Mouse (Mus musculus) limb, embryonic 10.5 days (tissue): ENCODE results near the gene Narf. TPM values are rescaled to one million over a fixed set of nuclear protein-coding genes. Genes with fewer than 3 reads are reported as not detected.

Source experiments
- DNase-seq: peaks from one replicate; pipeline ENCODE4 v3.0.0-alpha.2; 2017; ENCODE audit warnings: low spot score
- H3K27ac ChIP-seq: fragments of 300-500 bp; sonication (generic); 2 replicates; pipeline ENCODE4 v1.5.1; 2016; ENCODE audit warnings: mild to moderate bottlenecking
- H3K27me3 ChIP-seq: fragments of 300-500 bp; sonication (generic); 2 replicates; pipeline ENCODE4 v1.6.1; 2016; ENCODE audit warnings: low read depth, mild to moderate bottlenecking; ENCODE audit not compliant: poor library complexity, severe bottlenecking
- H3K36me3 ChIP-seq: fragments of 300-500 bp; sonication (generic); 2 replicates; pipeline ENCODE4 v1.6.1; 2016; ENCODE audit warnings: mild to moderate bottlenecking, moderate library complexity
- H3K4me1 ChIP-seq: fragments of 300-500 bp; sonication (generic); 2 replicates; pipeline ENCODE4 v1.6.1; 2016
- H3K4me3 ChIP-seq: fragments of 300-500 bp; sonication (generic); 2 replicates; pipeline ENCODE4 v1.5.1; 2016; ENCODE audit warnings: mild to moderate bottlenecking, moderate library complexity
- H3K9me3 ChIP-seq: fragments of 300-500 bp; sonication (generic); replicated peaks from 2 replicates; pipeline ENCODE4 v1.6.1; 2016; ENCODE audit warnings: mild to moderate bottlenecking
- WGBS: fragments of 180-500 bp; shearing (Covaris S2); methylation state at CpG from one replicate; pipeline ENCODE4 v1.1.7; 2016; 5-methylcytosine and 5-hydroxymethylcytosine counted together
- polyA plus RNA-seq: library from polyadenylated mRNA; unstranded; fragments of >200 nt; fragmentation: Nextera tagmentation; extraction: Ambion mirVana; gene quantifications from 2 replicates; pipeline ENCODE4 v1.2.1, GENCODE M21; 2016

The Narf gene
- 40.8 and 60.4 TPM in 2 replicates for polyA plus RNA-seq

DNA sequence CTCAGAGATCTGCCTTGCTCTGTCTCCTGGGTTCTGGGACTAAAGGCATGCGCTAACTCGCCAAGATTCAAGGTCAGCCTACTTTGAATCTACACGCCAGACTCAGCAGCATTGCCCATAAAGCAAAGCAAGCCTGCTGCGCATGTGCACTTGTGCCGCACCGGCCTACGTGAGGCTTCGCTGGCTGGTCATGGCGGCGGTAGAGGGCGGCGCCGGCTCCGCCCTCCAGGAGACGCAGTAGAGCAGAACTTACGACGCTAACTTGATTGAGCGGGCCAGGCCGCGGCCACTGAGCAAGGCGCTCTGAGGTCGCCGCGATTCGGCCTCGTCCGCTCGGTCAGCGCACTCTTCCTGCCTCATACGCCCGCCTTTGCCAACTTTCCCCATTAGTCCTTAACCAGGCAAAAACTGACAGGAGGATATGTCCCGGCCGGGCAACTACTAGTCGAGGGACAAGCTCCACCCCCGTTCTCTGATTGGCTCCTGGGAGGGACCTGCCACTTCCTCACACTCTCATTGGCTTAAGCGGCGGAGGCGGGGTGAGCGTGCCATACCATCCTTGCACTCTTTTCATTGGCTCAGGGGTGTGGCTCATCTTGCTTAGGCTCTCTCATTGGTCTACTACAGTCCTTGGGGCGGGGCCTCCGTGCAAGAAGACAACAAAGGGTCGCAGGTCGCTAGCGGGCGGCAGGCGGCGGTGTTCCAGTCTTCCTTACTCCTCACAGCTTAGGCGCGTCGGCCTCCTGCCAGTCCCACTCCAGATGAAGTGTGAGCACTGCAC, at the start of gene Narf:
Gene Narf (plus strand): TSS at position 690 of the 781 bp plus-strand sequence.
- H3K4me3 ChIP-seq = peak within 1 kb of the TSS; percentile 71
- peaks cover 14% of the 10 kb centered on the region; the same call in 1 of the 2 replicates for H3K4me1 ChIP-seq
- H3K27me3 ChIP-seq = no peaks in the 10 kb centered on the region
- H3K9me3 ChIP-seq = no peaks in the 10 kb centered on the region
- DNase-seq = peak; percentile 96
- under 1% methylated on average over 50 of the region's 50 CpGs for WGBS
- peaks cover 31% of the 10 kb centered on the region for H3K36me3 ChIP-seq
- peak within 1 kb of the TSS; percentile 98 for H3K27ac ChIP-seq

DNA sequence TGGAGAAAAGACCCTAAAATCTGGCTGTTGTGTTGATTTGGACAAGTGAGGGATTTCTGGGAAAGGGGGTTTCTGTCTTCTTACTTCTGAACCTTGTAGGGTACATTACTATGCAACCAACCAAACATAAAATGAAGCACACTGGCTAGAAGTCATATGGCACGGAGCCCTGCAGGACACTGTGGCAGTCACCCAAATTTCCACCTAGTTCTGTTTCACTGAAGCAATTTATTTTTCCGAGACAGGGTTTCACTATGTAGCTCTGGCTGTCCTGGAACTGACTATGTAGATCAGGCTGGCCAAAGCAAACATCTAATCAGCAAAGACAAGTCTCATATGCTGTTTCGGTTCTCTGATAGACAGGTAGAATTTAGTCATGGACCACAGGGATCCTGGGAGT, 47.4 kb upstream of the Narf start:
- Histone ChIP-seq H3K4me3 (no peak overlapping the region), H3K36me3 (peaks cover 5% of the 10 kb centered on the region; the same call in 1 of the 2 replicates), H3K4me1 (no peaks in the 10 kb centered on the region), H3K27me3 (no peaks in the 10 kb centered on the region), H3K9me3 (no peaks in the 10 kb centered on the region), H3K27ac (no peak overlapping the region)
- DNase-seq = no peak
- 89% methylated on average over 3 of the region's 3 CpGs for WGBS

DNA sequence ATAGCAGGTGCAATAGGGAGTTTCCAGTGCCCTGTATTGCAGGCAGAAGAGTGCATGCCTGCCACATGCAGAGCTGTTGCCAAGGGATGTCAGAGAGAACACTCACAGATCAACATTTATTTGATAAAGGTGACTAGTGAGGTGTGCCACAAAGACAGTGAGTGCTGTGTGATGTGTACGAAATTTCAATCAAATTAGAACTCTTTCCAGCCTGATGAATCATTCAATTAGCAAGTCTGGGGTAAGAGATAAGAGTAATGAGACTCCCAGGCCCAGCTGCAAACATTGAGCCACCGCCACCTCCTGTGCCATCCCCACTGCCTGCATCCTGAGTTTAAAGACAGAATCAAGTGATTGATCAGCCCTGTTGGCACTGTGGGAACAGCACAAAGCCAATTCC, 44.3 kb upstream of the Narf start:
- H3K9me3 ChIP-seq = no peaks in the 10 kb centered on the region
- no peak for DNase-seq
- no peak overlapping the region for H3K4me3 ChIP-seq
- no peak overlapping the region for H3K27ac ChIP-seq
- H3K4me1 ChIP-seq = no peaks in the 10 kb centered on the region
- 76% methylated on average over 2 of the region's 2 CpGs for WGBS
- H3K36me3 ChIP-seq = peaks cover 7% of the 10 kb centered on the region; the same call in 1 of the 2 replicates
- H3K27me3 ChIP-seq = no peaks in the 10 kb centered on the region

DNA sequence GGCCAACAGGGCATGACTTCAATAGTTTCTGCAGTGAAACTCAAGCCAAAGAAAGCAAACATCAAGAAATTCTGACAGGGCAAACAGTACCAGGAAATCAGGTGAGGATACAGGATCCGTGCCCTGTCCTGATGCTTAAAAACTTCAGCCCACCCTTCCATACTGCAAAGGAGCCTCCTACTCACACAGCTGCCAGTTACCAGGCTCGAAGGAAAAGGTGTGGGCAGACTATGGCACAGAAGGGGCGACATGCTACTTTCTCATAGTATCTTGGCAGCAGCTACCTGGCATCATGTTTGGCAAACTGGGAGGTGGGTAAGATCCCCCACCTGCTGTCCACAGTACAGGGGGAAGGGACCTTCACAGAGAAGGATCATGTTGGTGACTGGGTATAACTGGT, 43.6 kb upstream of the Narf start:
- peaks cover 7% of the 10 kb centered on the region; the same call in 1 of the 2 replicates for H3K36me3 ChIP-seq
- no peak overlapping the region for H3K27ac ChIP-seq
- no peaks in the 10 kb centered on the region for H3K9me3 ChIP-seq
- no peak overlapping the region for H3K4me3 ChIP-seq
- H3K27me3 ChIP-seq = no peaks in the 10 kb centered on the region
- no peak for DNase-seq
- H3K4me1 ChIP-seq = no peaks in the 10 kb centered on the region
- WGBS = 88% methylated on average over 3 of the region's 3 CpGs

DNA sequence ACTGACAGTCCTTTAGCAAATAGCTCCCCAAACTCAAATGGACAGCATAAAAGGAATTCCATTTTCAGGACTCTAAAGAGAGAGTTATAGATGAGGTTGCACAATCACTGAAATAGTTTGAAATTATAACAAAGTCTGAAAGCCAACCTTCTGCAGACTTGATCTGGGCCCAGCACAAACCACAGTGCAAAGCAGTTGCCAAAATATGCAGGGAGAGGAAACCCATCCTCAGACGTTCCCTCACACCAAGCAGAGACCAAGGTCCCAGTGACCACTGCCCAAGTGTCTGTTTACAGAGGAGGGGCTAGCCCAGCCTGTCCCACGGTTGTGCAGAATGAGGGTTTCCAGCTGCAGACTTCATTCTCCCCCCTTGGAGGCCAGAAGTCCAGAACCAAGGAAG, 38.4 kb upstream of the Narf start:
- no peak overlapping the region for H3K4me3 ChIP-seq
- WGBS = 56% methylated on average over 2 of the region's 2 CpGs
- DNase-seq = no peak

DNA sequence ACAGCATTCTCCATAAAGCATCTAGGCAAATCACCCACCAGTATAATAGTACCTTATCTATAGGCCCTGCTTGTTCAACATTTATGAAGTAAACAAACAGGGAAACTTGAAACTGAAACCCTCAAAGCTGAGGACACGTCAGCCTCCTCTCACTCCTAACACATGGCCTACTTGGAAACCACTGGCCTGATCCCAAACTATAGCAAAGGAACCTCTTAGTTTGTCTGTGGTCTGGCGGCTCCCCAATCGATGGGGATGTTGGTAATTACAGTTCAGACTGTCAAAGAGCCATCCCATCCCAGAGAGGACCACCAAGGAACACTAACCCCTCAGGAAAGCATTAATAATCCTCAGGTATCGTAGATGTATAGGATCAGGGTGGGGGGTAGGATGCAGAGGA, 37.2 kb upstream of the Narf start:
- H3K27ac ChIP-seq = no peak overlapping the region
- H3K4me1 ChIP-seq = peaks cover 12% of the 10 kb centered on the region
- H3K9me3 ChIP-seq = no peaks in the 10 kb centered on the region
- no peak overlapping the region for H3K4me3 ChIP-seq
- no peak for DNase-seq
- peaks cover 2% of the 10 kb centered on the region; the same call in 1 of the 2 replicates for H3K36me3 ChIP-seq
- 87% methylated on average over 4 of the region's 4 CpGs for WGBS
- H3K27me3 ChIP-seq = no peaks in the 10 kb centered on the region

More for the DNA sequence above, 38.4 kb upstream of the Narf start:
- no peak overlapping the region for H3K27ac ChIP-seq
- H3K36me3 ChIP-seq = peaks cover 2% of the 10 kb centered on the region; the same call in 1 of the 2 replicates
- H3K27me3 ChIP-seq = no peaks in the 10 kb centered on the region
- H3K9me3 ChIP-seq = no peaks in the 10 kb centered on the region
- peaks cover 5% of the 10 kb centered on the region for H3K4me1 ChIP-seq

DNA sequence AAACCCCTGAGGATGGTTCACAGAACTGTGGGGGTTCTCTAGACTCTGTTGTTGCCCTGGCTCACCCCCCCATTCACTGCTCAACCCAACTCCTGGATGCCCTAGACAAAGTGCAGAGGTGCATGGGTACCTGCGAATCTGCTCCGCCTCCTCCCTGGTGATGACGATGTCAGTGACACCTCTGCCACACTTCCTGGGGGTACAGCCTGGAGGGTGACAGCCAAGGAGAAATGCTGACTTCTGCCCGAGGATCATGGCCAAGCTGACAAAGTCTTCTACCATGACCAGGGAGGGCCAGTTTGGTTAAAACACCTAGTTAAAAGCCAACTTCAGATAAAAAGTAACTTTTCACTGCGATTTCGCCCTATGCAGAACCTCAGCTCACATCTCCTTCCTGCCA, 36.3 kb upstream of the Narf start:
- no peak for DNase-seq
- H3K9me3 ChIP-seq = no peaks in the 10 kb centered on the region
- no peak overlapping the region for H3K4me3 ChIP-seq
- no peak overlapping the region for H3K27ac ChIP-seq
- H3K36me3 ChIP-seq = peaks cover 2% of the 10 kb centered on the region; the same call in 1 of the 2 replicates
- WGBS = 88% methylated on average over 6 of the region's 6 CpGs
- H3K4me1 ChIP-seq = peaks cover 17% of the 10 kb centered on the region
- no peaks in the 10 kb centered on the region for H3K27me3 ChIP-seq

DNA sequence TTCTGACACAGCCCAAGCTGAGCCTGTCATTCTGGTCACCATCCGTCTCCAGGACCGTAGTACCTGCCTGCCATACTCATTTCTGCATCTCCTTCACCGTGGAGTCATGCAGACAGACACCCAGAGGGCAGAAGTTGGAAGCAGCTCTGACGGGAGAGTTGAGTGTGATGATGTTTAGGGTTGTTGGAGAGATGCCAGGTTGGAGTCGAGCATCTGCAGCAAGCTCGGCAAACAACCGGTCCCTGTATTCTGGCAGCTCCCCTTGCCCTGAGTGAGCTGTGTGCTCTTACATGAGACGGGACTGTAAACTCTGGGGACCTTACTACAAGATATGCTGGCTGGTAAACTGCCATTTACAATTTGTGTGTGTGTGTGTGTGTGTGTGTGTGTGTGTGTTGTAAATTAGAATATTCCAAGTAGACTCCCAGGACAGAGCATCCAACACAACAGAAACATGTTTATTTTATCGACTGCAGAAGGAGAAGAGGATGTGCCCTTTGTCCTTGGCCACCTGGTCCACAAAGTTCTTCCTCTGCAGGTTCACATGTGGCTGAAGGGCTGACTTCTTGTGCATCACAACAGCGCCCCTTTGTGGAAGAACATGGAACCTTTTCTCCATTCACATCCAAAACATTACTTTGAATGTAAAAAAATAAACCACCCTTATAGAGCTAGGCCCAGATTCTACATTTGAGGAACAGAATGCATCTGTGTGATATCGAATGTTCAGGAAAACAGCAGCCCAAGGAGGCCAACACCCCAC, 35.4 kb upstream of the Narf start:
- peaks cover 17% of the 10 kb centered on the region for H3K4me1 ChIP-seq
- no peaks in the 10 kb centered on the region for H3K36me3 ChIP-seq
- DNase-seq = no peak
- WGBS = 77% methylated on average over 11 of the region's 11 CpGs
- H3K9me3 ChIP-seq = no peaks in the 10 kb centered on the region
- no peaks in the 10 kb centered on the region for H3K27me3 ChIP-seq
- no peak overlapping the region for H3K4me3 ChIP-seq
- no peak overlapping the region for H3K27ac ChIP-seq

DNA sequence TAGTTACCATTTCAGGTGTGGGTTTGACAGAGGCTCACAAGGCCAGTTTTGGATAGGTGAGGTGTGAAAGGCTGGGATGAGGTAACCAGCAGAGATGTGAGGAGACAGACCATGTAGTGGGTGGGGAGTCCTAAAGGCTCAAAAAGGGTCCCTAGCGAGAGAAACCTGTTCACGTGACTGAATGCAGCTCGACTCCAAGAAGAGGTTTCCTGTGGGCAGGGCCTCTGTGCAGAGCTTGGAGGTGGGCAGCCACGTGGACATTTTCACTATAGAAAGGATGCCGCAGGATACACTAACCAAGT, 33.2 kb upstream of the Narf start:
- no peak for DNase-seq
- WGBS = 0% methylated on average over 5 of the region's 5 CpGs
- H3K4me1 ChIP-seq = peaks cover 17% of the 10 kb centered on the region
- H3K4me3 ChIP-seq = peak overlapping the region; percentile 85
- no peaks in the 10 kb centered on the region for H3K27me3 ChIP-seq
- H3K27ac ChIP-seq = peak overlapping the region; percentile 95
- no peaks in the 10 kb centered on the region for H3K9me3 ChIP-seq
- peaks cover 12% of the 10 kb centered on the region for H3K36me3 ChIP-seq

DNA sequence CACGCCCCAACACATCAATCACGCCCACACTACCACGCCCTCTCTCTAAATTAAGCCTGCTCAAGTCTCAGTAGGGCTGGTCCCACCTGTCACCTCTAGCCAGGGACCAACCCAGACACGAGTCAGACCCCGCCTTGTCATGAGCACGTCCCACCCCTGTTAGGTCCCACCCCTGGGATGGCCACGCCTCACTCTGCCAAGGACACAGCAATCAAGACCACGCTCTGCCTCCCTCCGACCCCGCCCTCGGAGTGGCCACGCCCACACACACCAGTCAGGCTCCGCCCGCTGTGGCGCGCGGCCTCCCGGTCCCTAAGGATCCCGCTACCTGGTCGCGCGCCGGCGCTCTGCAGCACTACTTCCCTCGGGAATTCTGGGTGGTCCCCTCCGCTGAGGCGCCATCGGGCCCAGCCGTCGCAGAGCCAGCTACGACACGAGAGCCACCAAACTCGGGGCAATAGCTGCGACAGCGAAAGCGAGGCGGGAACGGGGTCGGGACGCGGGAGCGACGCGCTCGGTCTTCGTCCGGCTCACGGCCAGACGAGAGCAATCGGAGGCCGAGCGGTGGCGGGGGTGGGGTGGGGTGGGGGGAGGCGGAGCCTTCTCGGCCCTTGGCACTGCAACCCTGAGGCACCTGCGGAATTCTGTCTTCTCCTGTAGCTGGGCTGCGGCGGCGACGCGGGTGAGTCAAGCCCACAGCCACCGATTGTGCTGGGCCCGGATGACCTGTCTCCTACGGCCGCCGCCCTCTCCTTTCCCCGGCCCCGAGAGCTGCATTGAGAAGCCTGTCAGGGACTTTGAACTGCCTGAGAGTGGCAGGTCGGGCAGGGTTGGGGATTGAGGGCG, 32.7 kb upstream of the Narf start, which contains the start of the genes Hexdc and Ogfod3:
Gene Hexdc (plus strand): TSS at position 273 of the 846 bp plus-strand sequence.
Gene Ogfod3 (minus strand): TSS at position 551 of the 846 bp plus-strand sequence.
- peaks cover 17% of the 10 kb centered on the region for H3K4me1 ChIP-seq
- H3K36me3 ChIP-seq = peaks cover 16% of the 10 kb centered on the region
- no peaks in the 10 kb centered on the region for H3K27me3 ChIP-seq
- peak within 1 kb of the TSS; percentile 95 for H3K27ac ChIP-seq
- peak within 1 kb of the TSS; percentile 85 for H3K4me3 ChIP-seq
- DNase-seq = peak; percentile 98
- under 1% methylated on average over 70 of the region's 70 CpGs for WGBS
- H3K9me3 ChIP-seq = no peaks in the 10 kb centered on the region

DNA sequence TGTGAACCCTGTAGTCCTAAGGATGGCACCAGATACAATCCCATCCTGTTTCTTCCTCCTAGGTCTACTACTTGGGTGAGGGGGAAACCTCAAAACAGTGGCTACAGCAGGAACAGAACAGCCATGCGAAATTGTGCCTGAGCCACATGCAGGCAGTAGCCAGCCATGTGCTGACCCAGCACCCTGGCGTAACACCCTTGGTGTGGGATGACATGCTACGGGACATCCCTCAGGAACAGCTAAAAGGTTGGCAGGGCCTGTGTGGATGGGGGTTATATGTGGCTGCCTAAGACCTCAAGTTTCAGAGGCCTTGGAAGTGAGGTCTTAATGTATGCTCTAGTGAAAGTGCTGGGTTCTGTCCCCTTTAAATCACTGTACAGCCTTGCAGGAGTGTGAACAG, 20.2 kb upstream of the Narf start:
- no peak overlapping the region for H3K27ac ChIP-seq
- no peak overlapping the region for H3K4me3 ChIP-seq
- 100% methylated on average over 3 of the region's 3 CpGs for WGBS
- H3K4me1 ChIP-seq = no peaks in the 10 kb centered on the region
- no peaks in the 10 kb centered on the region for H3K9me3 ChIP-seq
- no peaks in the 10 kb centered on the region for H3K27me3 ChIP-seq
- DNase-seq = no peak
- H3K36me3 ChIP-seq = peaks cover 70% of the 10 kb centered on the region

DNA sequence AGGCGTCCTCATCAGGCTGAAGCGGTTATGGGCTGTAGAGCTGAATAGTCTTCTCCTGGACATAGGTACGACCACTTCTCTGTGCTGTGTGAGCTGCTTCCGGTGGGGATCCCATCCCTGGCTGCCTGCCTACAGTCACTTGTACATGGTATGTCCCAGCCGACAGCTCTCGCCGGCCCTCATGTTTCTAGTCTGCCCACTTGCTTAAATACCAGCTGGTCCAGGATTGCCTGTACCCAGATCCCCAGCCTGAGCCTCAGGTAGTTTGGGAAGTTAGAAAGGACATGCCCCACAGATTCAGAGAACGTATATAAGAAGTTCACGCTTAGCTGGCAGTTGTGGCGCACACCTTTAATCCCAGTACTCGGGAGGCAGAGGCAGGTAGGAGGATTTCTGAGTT, 17.3 kb upstream of the Narf start:
- Histone ChIP-seq H3K9me3 (no peaks in the 10 kb centered on the region), H3K4me3 (no peak overlapping the region), H3K27ac (no peak overlapping the region), H3K36me3 (peaks cover 84% of the 10 kb centered on the region), H3K4me1 (no peaks in the 10 kb centered on the region), H3K27me3 (no peaks in the 10 kb centered on the region)
- DNase-seq = no peak
- 91% methylated on average over 11 of the region's 11 CpGs for WGBS
